ENCODE assay signal across 17 mouse cellular contexts in the genomic region with DNA sequence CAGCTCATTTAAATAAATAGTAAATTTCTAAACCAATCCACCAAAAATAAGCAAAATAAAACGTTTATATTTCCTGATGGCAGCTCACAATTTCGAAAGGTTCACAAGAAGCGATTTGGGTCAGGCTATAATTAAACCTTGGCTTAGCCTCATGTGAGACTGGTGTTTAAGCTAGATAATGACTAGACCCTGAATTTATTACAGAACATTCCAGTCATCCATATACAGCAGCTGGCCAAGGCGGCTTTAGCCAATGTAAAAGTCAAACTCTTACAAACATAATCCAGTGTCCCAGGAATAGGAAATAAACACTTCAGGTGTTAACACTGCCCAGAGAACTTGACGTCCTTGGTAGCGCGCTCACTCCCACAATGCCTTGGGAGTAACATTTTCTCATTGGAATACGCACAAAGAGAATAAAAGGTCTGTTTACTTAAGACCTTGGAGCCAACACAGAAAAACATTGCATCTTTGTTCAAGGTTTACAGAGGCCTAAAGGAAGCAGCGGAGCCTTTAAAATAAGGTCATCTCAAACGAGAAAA. TPM values are rescaled to one million over a fixed set of nuclear protein-coding genes. Genes with fewer than 3 reads are reported as not detected.
A peak's percentile ranks its signal among the peaks of the same experiment; 100 is the strongest.
DNase-seq lines count a peak whose midpoint lies in the region; ATAC-seq and TF ChIP-seq lines count a peak whose summit lies in the region.
"Had no signal": no experiment of that assay in that cellular context is flagged by ENCODE, and none has a peak within 500 bp of the region (broad histone marks: within the 10 kb centered on the region; RNA-seq: fewer than 3 reads in every experiment).

No protein-coding gene starts in this region.

- no peak for TF ChIP-seq POLR2A in heart, adult 2 months (IDR thresholded peaks at IDR 0.05; ENCODE audit: insufficient read depth, low read depth, low read length)

- no peak for TF ChIP-seq EP300 in heart, adult 2 months (IDR thresholded peaks at IDR 0.05; ENCODE audit: insufficient read depth, low read depth, low read length)

- ATAC-seq in heart, embryonic 11.5 days (replicated peaks; ENCODE audit: insufficient number of reproducible peaks, low FRiP score, low TSS enrichment), result no peak
- ATAC-seq in lung, embryonic 16.5 days (ENCODE audit: low read depth), result 0 out of 2 replicates have a peak, but pooled peaks have one; percentile 17
- ATAC-seq in intestine, embryonic 15.5 days, result peak; percentile 29; the same call in 1 of the 2 replicates
- ATAC-seq: hindbrain, postnatal 0 days; liver, embryonic 12.5 days; midbrain, embryonic 15.5 days had no signal

- 57% methylated on average over 10 of the region's 10 CpGs for WGBS in heart, adult 2 months
- WGBS in heart, embryonic 11.5 days (ENCODE audit: insufficient replicate concordance), result 87% methylated on average over 10 of the region's 10 CpGs
- WGBS in lung, embryonic 16.5 days, result 64% methylated on average over 10 of the region's 10 CpGs
- WGBS in intestine, embryonic 15.5 days, result 42% methylated on average over 10 of the region's 10 CpGs

- no peak overlapping the region for H3K4me2 ChIP-seq in heart, embryonic 11.5 days
- H3K4me2 ChIP-seq in lung, embryonic 16.5 days (ENCODE audit: low read depth, low read length), result no peak overlapping the region
- H3K4me2 ChIP-seq in intestine, embryonic 15.5 days (replicated peaks), result no peak overlapping the region
- H3K4me2 ChIP-seq: kidney, embryonic 15.5 days; liver, embryonic 12.5 days; midbrain, embryonic 15.5 days; neural tube, embryonic 12.5 days had no signal

- no peaks in the 10 kb centered on the region for H3K4me1 ChIP-seq in heart, adult 2 months (ENCODE audit: control insufficient read depth, insufficient read depth, low read length)
- 0 out of 2 replicates have a peak, but pooled peaks cover under 1% of the 10 kb centered on the region for H3K4me1 ChIP-seq in heart, embryonic 11.5 days (ENCODE audit: control insufficient read depth, insufficient read depth, low read length)
- H3K4me1 ChIP-seq in lung, embryonic 16.5 days (replicated peaks; ENCODE audit: control insufficient read depth, insufficient read depth, low read length), result peaks cover 12% of the 10 kb centered on the region
- H3K4me1 ChIP-seq in intestine, embryonic 15.5 days (replicated peaks), result peaks cover 14% of the 10 kb centered on the region; the same call in 1 of the 2 replicates

- H3K9ac ChIP-seq in heart, adult 2 months (ENCODE audit: low read depth, low read length), result no peak overlapping the region
- H3K9ac ChIP-seq in heart, embryonic 11.5 days (ENCODE audit: low read depth, low read length), result no peak overlapping the region
- H3K9ac ChIP-seq in lung, embryonic 16.5 days (ENCODE audit: low read length), result no peak overlapping the region
- H3K9ac ChIP-seq in intestine, embryonic 15.5 days, result no peak overlapping the region
- H3K9ac ChIP-seq: kidney, embryonic 15.5 days; liver, embryonic 12.5 days; midbrain, embryonic 15.5 days; neural tube, embryonic 12.5 days had no signal

- peak overlapping the region; percentile 53 for H3K27ac ChIP-seq in heart, adult 2 months
- H3K27ac ChIP-seq in heart, embryonic 11.5 days (ENCODE audit: low read depth, low read length), result no peak overlapping the region
- H3K27ac ChIP-seq in lung, embryonic 16.5 days (ENCODE audit: low read length), result no peak overlapping the region
- 0 out of 2 replicates have a peak overlapping the region, but pooled peaks have one; percentile 17 for H3K27ac ChIP-seq in intestine, embryonic 15.5 days
- H3K27ac ChIP-seq: hindbrain, postnatal 0 days; kidney, embryonic 15.5 days; liver, embryonic 12.5 days; midbrain, embryonic 15.5 days; neural tube, embryonic 12.5 days had no signal

- TF ChIP-seq CTCF in heart, adult 2 months (IDR thresholded peaks at IDR 0.05), result no peak

- H3K9me3 ChIP-seq in heart, embryonic 11.5 days (replicated peaks; ENCODE audit: control insufficient read depth, low read length), result no peaks in the 10 kb centered on the region
- H3K9me3 ChIP-seq in lung, embryonic 16.5 days (ENCODE audit: control insufficient read depth, low read length), result no peaks in the 10 kb centered on the region
- H3K9me3 ChIP-seq in intestine, embryonic 15.5 days, result no peaks in the 10 kb centered on the region
- H3K9me3 ChIP-seq: kidney, embryonic 15.5 days; limb, embryonic 10.5 days; liver, embryonic 12.5 days; midbrain, embryonic 15.5 days; neural tube, embryonic 12.5 days had no signal

- DNase-seq in heart, adult 2 months, result peak in 1 of 2 experiments; percentile 17
- DNase-seq in lung, postnatal 4 days, result no peak
- peak; percentile 55 for DNase-seq in NIH3T3 (ENCODE audit: low read depth)
- no peak for DNase-seq in embryo, embryonic 10 days (ENCODE audit: low spot score)
- DNase-seq in gastrocnemius, postnatal 4 days (ENCODE audit: low spot score in 2 of 2), result no peak
- DNase-seq: B cell, adult 2 months; cerebellum, postnatal 10 days; gastrocnemius, postnatal 36 days had no signal

- H3K36me3 ChIP-seq in heart, adult 2 months (ENCODE audit: control insufficient read depth, insufficient read depth, low read length), result no peaks in the 10 kb centered on the region; the same call in 1 of the 2 replicates
- H3K36me3 ChIP-seq in heart, embryonic 11.5 days (ENCODE audit: control insufficient read depth, insufficient read depth, low read length), result peaks cover 21% of the 10 kb centered on the region; the same call in 1 of the 2 replicates
- no peaks in the 10 kb centered on the region; the same call in 1 of the 2 replicates for H3K36me3 ChIP-seq in lung, embryonic 16.5 days (ENCODE audit: control insufficient read depth, insufficient read depth, low read length)
- peaks cover 14% of the 10 kb centered on the region for H3K36me3 ChIP-seq in intestine, embryonic 15.5 days

- no peaks in the 10 kb centered on the region for H3K27me3 ChIP-seq in heart, adult 2 months (ENCODE audit: control insufficient read depth, insufficient read depth, low read length)
- no peaks in the 10 kb centered on the region for H3K27me3 ChIP-seq in heart, embryonic 11.5 days (ENCODE audit: control insufficient read depth, insufficient read depth, low read length)
- H3K27me3 ChIP-seq in lung, embryonic 16.5 days (ENCODE audit: control insufficient read depth, insufficient read depth, low read depth, low read length), result no peaks in the 10 kb centered on the region
- no peaks in the 10 kb centered on the region for H3K27me3 ChIP-seq in intestine, embryonic 15.5 days (replicated peaks)
- H3K27me3 ChIP-seq: kidney, embryonic 15.5 days; liver, embryonic 12.5 days; midbrain, embryonic 15.5 days; neural tube, embryonic 12.5 days had no signal

- no peak overlapping the region for H3K4me3 ChIP-seq in heart, adult 2 months
- no peak overlapping the region for H3K4me3 ChIP-seq in heart, embryonic 11.5 days (ENCODE audit: low read depth, low read length)
- H3K4me3 ChIP-seq in lung, embryonic 16.5 days (ENCODE audit: low read length), result no peak overlapping the region
- H3K4me3 ChIP-seq in intestine, embryonic 15.5 days (replicated peaks), result no peak overlapping the region
- H3K4me3 ChIP-seq: kidney, embryonic 15.5 days; limb, embryonic 10.5 days; liver, embryonic 12.5 days; midbrain, embryonic 15.5 days; neural tube, embryonic 12.5 days had no signal

- intact Hi-C loops in heart, adult 2 months (cut with DNase I), result no loop called here

- H3K79me2 ChIP-seq in heart, adult 2 months (replicated peaks; ENCODE audit: control insufficient read depth, insufficient read depth, low read length), result no peaks in the 10 kb centered on the region

RNA-seq across cellular contexts. Expression of gene Slc38a1, which starts 50.8 kb away (rescaled TPM):
- 10 to 100 TPM; 11.8 to 12.8 TPM for total RNA-seq in heart, adult 2 months (2021)
- polyA plus RNA-seq in heart, adult 2 months (2012; rRNA removed), result 12.7 and 14.2 TPM in 2 replicates
- 75.5 and 81.9 TPM in 2 replicates for polyA plus RNA-seq in heart, embryonic 11.5 days (2014; fragmentation: Nextera tagmentation; extraction: Ambion mirVana)
- 47.5 and 48.8 TPM in 2 replicates for polyA plus RNA-seq in lung, embryonic 16.5 days (2015; fragmentation: Nextera tagmentation; extraction: Ambion mirVana)
- polyA plus RNA-seq in intestine, embryonic 15.5 days (2015; fragmentation: Nextera tagmentation; extraction: Ambion mirVana), result 113 and 119 TPM in 2 replicates
- 10 to 100 TPM; 19.6 to 23.8 TPM for total RNA-seq in gastrocnemius, postnatal 4 days (2021)

Comparison
In these comparisons a context has a peak if more than half of its experiments do, and no peak if none do; other contexts are left out.
1. H3K27ac ChIP-seq: peak in heart, adult 2 months (single experiment) and intestine, embryonic 15.5 days (single experiment); none in heart, embryonic 11.5 days (single experiment) and lung, embryonic 16.5 days (single experiment).